4 mouse cellular contexts compared by ENCODE assay signal in the genomic region with DNA sequence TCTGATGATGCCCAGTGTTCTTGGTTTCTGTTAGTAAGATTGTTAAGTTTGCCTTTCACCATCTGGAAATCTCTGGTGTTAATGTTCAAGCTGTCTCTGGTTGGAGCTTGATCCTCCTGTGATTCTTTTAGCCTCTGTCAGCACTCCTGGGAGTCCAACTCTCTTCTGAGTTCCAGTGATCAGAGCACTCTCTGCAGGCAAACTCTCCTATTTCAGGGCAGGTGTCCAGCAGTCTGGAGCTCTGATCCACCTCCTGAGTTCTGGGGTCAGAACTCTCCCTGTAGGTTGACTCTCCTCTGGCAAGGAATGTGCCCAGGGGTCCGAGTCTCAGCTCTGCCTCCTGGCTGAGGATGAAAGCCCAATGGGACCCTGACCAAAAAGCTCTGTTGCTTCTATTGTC.
DNase-seq lines count a peak whose midpoint lies in the region; TF ChIP-seq lines count a peak whose summit lies in the region.
"Not testable (repeated sequence)": the region's sequence is repeated elsewhere in the genome, so short reads cannot be mapped to it uniquely, and the experiment has no call there.

No protein-coding gene starts in this region.

- not testable (repeated sequence) for TF ChIP-seq CTCF in kidney, adult 2 months (conservative IDR thresholded peaks at IDR 0.05; ENCODE audit: insufficient read depth, insufficient read length, low read depth, low read length)

- H3K4me3 ChIP-seq in kidney, adult 2 months (ENCODE audit: insufficient read depth, low read depth, low read length): not testable (repeated sequence)

- 0 out of 2 replicates have a peak overlapping the region, but pooled peaks have one; percentile 30 for H3K27ac ChIP-seq in kidney, adult 2 months (ENCODE audit: insufficient read depth, low read depth, low read length)

- DNase-seq in kidney, adult 11 months: peak; percentile 61
- DNase-seq in kidney, adult 2 months: peak; percentile 85
- DNase-seq in kidney, adult 9 months: peak; percentile 82
- peak; percentile 24 to 39 for DNase-seq in kidney, postnatal 25 days

- TF ChIP-seq POLR2A in kidney, adult 2 months (IDR thresholded peaks at IDR 0.05; ENCODE audit: low read depth, low read length): not testable (repeated sequence)

- 59% methylated on average over 1 of the region's 1 CpGs for WGBS in kidney, adult 2 months

- H3K36me3 ChIP-seq in kidney, adult 2 months (ENCODE audit: control insufficient read depth, insufficient read depth, low read length): not testable (repeated sequence)

- not testable (repeated sequence) for H3K4me1 ChIP-seq in kidney, adult 2 months (ENCODE audit: control insufficient read depth, insufficient read depth, low read length)

- not testable (repeated sequence) for H3K27me3 ChIP-seq in kidney, adult 2 months (replicated peaks; ENCODE audit: control insufficient read depth, insufficient read depth, low read length)

Comparison
In these comparisons a context has a peak if more than half of its experiments do, and no peak if none do; other contexts are left out.
1. DNase-seq: peak in every context shown above with its lines; median percentile 85 in kidney, adult 2 months; 82 in kidney, adult 9 months; 61 in kidney, adult 11 months; 32 in kidney, postnatal 25 days.